Mouse (Mus musculus): Measurements from ENCODE around the gene Ctnna3.
"Not testable (repeated sequence)": the region's sequence is repeated elsewhere in the genome, so short reads cannot be mapped to it uniquely, and the experiment has no call there.

The Ctnna3 gene

DNA sequence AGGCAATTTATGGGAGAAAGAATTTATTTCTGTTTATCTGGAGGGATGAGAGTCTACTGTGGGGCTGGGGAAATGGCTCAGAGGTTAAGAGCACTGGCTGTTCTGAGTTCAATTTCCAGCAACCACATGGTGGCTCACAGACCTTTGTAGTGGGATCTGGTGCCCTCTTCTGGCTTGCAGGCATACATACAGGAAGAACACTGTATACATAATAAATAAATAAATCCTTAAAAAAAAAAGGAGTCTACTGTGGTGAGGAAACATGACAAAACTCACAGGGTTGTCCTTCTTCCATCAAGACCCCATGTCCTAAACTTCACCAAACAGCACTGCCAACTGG is 5.5 kb upstream of the Ctnna3 start:
- DNase-seq, result peak in 1 of 2 experiments; percentile 31

DNA sequence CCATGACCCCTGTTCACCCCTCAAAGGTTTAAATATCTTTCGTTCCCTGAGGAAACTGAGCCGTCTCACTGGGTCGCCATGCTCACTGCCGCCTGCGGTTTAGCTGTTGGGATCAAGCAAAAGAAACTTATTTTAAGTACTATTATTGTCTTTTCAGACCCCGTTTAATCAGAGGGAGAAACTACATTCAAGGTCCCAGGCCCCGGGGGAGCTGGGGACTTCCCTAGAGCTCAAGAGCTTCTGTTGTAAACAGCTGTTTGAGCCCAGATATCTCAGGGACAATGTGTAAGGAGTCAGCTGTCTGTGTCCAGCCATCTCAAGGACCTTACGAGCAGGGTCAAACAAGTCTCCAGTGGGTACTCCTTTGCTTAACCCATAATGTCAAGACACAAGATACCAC is 2.8 kb upstream of the Ctnna3 start:
- DNase-seq, result no peak

DNA sequence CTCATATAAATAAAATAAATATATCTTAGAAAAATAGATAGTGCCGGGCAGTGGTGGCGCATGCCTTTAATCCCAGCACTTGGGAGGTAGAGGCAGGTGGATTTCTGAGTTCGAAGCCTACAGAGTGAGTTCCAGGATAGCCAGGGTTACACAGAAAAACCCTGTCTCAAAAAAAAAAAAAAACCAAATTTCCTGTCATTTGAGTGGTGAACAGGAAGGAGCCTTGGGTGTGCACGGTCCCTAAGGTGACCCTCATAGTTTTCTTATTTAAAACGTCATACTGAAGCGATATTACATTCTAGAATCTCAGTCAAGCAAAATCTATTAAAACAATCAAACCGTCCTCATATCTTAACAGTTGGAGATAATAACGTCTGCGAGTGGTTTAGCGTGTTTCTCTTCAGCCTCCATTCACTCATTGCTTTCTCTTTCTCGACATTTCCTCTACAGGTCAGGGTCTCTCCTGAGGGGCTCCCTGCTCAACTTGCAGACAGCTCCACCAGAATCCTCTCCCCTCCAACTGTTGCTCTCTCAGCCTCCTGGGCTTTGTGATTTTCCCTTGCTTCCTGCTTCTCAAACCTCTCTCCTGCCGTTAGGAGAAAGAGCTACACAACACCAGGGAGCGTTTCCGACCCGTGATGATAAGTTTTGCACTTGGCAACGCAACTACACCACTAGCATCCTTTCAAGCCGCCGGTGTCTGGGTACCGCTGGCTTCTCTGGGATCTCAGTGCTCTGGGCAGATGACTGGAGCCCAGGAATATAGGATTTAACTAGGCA is 1.5 kb upstream of the Ctnna3 start:
- peak in 1 of 2 experiments; percentile 19 for DNase-seq

DNA sequence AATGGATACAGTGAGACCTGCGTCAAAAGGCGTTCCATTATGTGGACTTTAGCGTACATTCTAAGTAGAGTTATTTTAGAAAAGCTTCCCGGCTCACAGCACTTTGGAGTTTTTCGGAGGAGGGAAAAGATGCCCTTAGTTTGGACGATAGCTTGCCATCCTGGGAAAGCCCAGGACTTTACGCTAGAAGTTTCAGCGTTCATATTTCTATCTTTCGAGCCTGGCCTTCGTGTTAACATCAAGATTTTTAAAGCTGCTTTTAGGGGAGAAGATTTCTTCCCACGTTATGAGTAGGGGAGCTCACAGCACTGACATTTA is 916 bp upstream of the Ctnna3 start:
- no peak for DNase-seq

DNA sequence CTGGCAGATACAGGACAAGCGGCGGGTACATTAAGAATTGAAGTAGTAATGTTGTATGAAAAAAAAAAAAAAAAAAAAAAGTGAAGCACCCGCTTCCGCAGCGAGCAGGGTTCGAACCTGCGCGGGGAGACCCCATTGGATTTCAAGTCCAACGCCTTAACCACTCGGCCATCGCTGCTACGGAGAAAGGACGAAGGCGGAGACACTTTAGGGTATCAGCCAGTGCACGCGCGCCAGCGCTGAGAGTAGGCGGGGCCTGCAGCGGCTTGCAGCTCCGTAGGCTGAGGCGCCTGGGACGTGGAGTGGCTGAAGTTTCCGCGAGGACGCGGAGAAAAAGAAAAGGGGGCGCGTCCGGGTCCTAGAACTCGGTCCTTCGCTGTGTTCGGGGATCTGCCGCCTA is 518 bp upstream of the Ctnna3 start:
- DNase-seq, result peak; percentile 98 to 100

DNA sequence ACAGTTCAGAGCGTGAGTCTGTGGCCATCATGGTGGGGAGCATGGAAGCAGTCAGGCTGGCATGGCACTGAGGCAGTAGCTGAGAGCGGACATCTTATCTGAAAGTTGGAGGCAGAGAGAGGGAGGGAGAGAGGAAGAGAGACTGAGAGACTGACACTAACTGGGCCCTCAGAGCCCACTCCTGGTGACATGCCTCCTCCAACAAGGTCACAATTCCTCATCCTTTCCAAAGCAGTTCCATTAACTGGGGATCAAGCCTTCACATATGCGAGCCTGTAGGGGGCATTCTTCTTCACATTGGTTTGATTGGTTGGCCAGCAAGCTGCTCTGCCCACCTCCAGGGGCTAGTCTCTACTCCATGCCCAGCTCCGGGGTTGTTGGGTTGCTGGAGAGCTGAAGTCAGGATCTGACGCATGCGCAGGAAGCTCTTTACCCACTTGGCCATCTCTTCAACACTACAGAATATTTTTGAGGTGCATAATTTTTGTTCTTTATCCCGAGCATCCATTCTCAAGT is 1.4 kb downstream of the Ctnna3 start:
- DNase-seq, result no peak

DNA sequence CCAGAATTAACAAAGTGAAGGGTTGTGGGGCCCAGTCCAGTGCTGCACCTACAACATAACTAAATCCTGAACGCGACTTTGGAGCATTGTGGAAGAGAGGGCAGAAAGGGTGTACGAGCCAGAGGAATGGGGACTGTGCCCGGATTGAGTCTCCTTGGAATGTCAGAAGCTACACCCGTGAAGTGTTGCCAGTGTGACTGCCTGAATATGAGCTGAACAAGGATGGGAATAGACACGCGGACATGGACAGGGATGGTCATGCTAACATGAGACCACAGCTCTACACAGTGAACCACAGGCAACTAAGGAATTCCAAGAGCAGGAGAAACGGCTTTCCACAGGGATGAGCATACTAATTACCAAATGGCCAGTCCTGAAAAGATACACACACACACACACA is 2.2 kb downstream of the Ctnna3 start:
- DNase-seq, result no peak

DNA sequence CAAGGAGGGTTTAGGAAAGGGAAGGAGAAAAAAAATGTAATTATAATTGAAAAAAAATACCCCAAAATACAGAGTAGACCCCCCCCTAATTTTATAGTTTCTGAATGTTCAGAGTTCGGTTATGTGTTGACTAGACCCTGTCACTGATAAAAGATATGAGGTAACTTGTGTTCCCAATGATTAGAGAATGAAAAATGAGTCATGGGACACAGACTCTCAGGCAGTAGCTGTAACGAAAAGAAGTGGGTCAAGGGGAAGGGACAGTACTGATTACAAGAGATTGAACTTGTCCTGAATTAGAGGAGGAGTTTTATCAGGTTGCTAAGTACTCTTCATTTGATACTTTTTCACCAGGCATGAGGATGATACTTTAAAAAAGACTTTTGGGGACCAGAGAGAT is 3.0 kb downstream of the Ctnna3 start:
- DNase-seq, result no peak

DNA sequence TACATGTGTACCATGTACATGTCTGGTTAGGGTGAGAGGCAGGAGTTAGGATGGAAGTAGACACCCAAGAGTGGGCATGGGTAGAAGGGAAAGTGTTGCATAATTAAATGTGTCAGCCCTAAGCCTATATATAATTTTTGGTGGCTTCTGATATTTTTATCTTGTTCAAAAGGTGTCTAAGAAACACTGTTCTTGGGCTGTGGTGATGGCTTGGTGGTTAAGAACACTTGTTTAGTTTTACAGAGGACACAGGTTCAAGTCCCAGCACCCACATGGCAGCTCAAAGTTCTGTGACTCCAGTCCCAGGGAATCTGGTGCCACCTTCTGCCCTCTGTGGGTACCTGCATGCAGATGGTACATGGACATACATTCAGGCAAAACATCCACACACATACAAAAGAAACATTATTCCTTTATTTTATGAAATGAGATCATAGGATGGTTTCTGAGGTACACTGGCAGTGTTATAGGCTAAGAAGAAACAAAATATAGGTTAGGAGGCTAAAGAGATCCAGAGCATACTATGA is 8.9 kb downstream of the Ctnna3 start:
- no peak for DNase-seq

DNA sequence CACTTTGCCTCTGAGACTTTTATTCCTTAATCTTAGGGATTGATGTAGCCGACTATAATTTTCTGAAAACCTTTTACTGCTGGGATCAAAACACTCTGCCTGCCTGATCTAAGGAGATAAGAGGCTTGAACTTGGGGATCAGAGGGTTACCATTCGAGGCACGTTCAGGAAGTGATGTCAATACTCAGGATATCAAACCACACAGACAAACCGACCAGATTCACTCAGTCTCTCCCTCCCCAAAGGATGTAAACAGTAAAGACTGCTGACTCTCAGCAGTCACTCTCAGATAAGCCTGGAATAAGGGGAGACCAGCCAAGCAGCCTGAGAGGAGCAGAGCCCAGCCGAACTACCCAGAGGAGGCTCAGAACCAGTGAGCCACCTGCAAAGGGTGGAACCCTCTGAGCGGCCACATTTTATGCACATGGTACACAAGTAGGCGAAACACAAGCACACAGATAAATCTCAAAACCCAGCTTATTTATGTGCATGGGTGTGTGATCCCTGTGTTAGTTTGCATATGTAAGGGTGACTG is 9.9 kb downstream of the Ctnna3 start:
- no peak for DNase-seq

DNA sequence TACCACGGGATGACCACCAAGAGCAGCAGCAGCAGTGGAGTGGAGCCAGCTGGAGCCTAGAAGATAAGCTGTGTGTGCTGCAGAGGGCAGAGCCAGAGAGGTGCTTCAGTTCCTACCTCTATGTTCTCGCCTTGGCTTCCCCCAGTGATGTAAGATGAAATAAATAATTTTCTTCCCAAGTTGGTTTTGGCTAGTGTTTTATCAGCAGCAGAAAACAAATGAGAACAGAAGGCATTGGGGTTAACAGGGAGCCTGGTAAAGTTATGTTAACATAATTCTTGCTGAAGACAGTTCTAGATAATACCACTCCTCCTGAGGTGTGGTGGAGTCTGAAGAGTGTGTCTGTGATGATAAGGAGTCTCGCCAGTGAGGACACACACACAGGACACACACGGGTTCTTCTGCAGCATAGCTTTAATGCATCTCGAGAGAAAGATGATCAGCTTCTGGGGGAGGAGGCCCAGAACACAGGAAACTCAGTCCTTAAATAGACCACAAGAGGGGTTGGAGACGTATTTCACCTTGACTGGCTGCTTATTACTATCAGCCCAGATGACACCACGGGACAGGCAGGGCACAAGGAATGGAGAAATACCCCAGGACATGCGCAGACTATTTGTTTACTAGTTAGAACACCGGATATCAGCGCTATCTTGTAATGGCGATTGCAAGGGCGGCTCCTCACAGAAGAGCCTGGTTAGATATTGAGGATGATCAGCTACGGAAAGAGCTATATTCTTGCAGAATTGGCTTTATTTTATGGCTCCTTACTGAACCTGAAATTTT is 14.9 kb downstream of the Ctnna3 start:
- not testable (repeated sequence) for DNase-seq

DNA sequence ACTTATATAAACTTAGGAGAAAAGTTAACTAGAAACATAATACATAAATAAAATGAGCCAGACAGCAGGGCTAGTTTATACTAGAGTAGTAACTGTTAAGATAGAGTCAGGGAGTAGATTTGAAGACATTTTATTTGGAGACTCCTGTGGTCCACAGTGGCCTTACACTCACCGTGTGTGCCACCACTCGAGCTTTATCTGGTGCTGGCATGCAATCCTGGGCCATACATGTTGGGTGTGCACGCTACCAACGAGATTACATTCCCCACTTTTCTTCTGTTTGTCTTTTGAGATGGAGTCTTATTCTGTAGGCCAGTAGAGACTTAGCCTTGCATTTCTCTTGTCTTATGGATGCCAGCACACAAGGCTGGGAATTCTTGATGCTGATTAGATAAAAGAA is 24.0 kb downstream of the Ctnna3 start:
- DNase-seq, result no peak

DNA sequence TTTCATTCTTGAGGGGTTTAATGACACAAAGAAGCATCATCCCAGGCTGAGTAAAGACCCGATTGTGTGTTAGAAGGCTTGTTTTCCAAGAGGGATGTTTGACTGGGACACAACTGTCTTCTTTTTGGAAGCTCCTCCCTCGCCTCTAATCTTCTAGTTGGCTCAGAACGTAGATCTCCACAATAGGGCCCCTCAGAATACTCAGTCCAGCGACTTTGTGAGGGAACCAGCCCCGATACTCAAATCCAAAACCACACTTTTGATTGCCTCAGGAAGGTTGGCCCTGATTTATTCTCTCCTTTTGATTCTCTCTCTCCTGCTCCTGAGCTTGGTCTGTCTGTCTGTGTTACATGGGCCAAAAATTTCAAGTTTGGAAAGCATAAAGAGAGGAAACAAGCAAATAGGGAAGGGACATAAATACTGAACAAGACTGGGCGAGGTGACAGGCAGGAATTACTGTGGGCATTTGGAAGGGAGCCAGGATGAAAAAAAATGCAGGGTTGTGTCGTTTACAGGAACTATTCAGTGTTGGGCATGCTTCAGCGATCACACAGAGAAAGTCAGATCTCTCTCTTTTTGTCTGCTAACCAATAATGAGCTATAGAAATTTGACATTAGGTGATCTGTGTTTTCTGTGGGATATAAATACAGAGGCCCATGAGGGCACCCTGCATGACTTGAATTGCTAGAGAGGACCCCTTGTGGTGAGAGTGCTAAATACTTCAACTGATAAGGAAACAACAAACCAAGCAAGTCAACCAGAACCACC is 25.4 kb downstream of the Ctnna3 start:
- DNase-seq, result peak; percentile 36 to 47

DNA sequence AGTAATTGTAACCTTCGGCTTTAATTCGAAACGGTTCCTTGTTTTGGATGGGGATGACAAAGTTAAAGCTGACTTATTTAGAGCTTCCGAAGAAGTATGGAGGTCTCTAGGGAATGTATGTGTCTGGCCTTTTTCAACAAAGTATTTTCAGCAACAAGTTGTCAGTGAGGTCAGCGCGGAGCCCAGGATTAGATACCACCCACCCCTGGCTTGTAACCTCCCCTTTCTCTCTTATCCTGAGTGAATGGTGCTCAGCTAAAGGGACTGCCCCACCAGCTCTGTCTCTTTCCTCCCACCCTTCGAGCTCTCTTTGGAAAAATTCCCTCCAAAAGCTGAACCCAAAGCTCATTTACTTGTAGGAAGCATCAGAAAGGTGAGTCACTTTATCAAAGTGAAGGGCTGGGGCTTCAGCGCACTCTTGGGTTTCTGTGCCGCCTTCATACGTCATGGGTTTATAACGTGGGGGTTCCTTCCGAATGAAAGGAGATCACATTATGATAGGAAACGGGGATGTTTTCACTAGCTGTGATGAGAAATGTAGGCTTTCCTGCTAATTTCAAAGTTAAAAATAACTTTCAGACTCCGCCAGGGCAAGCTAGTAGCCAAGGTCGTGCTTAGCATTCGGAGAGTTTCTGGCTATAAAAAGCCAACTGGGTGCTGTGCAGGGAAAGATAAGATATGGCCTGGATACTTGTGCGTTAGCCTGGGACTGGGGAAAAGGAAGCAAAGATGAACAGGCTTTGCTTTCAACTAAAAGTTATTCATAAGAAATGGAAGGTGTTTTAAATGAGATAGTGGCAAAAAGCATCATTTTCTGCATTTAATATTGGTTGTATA is 27.6 kb downstream of the Ctnna3 start:
- no peak for DNase-seq

DNA sequence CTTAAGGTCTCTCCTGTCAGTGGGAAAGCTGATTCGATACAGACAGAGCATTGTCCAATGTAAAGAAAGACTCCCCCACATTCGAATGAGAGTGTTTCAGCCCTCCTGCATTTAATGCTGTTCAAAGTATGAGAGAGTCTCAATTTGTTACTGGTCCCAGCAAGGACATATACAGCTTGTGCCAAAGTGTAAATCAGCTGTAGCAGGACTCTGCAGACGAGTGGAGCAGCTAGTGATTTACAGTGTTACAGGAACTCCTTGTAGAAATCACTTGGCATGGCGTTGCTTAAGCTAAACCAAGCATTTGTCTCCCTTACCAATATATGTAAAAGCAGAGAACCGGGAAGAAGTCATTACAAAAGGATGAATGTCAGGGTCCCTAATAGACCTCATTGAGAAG is 31.0 kb downstream of the Ctnna3 start:
- no peak for DNase-seq

DNA sequence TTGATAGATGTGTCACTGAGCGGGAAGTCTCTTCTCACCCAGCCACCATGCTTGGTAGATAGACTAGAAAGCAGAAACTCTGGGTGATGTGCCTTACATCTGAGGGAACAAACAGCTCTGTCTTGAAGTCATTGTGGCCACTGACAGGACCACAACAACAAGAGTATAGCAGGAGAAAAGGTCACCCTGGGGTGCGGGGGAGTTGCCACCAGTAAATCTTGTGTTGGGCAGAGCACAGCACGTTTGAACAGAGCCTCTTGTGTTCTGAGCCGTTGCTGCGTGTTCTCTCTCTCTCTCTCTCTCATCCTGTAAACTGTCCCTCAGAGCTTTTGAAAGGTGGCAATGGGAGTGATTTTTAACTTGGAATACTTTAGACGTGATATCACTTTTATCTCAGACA is 42.6 kb downstream of the Ctnna3 start:
- no peak for DNase-seq

DNA sequence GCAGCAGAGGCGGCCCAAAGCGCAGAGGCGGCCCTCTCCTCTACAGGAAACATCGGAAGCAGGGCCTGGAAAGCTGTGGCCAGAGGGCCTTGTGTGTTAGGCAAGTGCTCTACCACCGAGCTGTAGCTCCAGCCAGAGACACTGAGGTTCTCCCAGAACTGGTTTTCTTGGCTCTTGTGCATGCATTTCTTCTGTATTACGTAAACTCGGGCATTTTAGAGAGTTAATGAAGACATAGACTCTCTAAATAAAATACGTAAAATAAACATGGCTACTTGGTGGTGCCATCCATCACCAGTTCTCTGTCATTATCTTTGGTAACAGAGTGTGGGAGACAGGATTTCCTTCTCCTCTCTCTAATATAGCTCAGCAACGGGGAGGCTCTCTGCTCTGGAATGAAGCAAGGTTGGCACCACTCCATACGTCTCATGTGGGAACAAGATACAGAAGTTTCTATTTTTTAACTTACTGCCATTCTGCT is 46.3 kb downstream of the Ctnna3 start:
- DNase-seq, result peak in 1 of 2 experiments; percentile 15

DNA sequence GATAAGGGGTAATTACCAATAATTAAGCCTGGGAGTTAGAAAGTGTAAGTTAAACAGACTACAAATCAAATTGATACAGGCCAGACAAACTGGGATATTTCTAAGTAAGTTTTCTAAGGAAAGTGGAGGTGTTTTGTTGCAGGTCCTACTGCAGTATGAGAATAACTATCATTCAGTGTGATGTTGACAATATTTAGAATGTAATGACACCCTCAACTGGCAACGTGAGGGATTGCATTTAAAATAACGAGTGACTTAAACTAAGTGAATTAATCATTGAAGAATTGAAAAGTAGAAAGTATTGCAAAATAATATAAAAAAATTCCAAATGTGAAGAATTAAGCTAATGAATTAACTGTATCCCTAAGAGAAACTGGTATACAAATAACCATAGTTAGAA is 49.0 kb downstream of the Ctnna3 start:
- no peak for DNase-seq

DNA sequence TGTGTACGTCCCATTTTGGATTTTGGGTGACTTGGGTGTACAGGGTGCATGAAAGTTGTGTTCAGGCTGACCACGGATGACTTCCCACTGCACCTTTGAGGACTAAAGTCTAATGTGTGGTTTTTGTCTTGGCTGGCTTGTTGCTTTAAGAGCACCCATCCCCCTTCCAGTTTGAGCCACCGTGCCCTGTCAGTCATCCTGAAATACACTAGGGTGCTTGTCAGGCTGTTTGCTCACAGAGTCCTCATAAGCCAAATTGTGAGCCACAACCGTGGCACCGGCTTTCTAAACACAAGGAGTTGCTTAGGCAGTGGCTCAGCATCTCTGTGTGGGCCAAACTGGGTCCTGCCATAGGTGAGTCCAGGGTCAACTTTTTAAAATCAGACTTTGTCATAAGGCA is 50.2 kb downstream of the Ctnna3 start:
- DNase-seq, result no peak

DNA sequence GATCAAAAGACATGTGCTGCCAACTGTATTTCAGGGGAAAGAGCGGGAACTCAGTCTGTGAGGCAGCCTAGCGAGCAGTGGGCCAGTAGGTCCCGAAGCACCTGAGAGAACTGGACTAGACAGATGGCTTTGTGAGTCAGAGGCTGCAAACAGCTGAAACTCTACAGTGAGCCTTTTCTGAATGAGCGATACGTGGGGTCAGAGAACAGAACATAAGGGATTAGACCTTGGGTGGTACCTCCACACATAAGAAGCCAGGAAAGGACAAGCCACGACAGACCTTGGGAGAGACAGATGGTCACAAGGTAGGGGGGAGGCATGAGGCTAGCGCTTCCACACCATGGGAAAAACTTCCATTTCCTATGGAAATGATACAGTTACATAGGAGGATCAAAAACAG is 58.4 kb downstream of the Ctnna3 start:
- no peak for DNase-seq

DNA sequence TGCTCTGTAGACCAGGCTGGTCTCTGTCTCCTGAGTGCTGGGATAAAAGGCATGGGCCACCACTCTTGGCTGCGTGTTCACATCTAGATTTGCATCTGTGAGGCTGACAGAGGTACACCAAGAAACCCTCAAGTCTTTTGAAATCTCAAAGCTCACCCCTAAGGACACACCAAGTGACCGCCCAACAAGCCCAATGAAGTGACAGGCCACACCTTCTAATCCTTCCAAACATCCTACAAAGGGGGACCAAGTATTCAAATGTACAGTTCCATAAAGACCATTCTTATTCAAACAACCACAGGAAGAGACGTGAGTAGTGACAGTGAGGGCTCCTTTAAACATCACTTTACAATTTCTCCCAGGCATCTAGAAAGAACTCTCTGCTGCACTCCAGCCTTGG is 94.1 kb downstream of the Ctnna3 start:
- no peak for DNase-seq

DNA sequence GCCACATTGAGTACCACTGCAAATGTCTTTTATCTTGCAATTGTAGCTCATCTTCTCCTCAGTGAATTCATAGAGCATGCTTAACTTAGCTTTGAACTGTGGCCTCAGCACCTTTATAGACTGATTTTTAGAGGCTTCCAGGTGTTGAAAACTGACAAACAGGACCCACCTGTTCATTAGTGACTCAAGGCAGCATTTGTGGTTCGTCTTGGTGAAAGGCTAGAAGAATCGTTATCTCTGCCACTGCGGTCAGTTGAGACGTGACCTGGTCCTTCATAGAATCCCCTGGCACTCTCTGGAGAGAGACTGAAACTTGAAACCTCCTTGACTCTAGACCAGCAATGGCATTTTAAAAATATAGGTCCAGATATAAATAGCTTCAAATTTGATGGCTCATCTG is 96.1 kb downstream of the Ctnna3 start:
- DNase-seq, result no peak

All from kidney, adult 8-10 months (tissue).